Comparison of ENCODE assay signal across 9 mouse cellular contexts in the genomic region with DNA sequence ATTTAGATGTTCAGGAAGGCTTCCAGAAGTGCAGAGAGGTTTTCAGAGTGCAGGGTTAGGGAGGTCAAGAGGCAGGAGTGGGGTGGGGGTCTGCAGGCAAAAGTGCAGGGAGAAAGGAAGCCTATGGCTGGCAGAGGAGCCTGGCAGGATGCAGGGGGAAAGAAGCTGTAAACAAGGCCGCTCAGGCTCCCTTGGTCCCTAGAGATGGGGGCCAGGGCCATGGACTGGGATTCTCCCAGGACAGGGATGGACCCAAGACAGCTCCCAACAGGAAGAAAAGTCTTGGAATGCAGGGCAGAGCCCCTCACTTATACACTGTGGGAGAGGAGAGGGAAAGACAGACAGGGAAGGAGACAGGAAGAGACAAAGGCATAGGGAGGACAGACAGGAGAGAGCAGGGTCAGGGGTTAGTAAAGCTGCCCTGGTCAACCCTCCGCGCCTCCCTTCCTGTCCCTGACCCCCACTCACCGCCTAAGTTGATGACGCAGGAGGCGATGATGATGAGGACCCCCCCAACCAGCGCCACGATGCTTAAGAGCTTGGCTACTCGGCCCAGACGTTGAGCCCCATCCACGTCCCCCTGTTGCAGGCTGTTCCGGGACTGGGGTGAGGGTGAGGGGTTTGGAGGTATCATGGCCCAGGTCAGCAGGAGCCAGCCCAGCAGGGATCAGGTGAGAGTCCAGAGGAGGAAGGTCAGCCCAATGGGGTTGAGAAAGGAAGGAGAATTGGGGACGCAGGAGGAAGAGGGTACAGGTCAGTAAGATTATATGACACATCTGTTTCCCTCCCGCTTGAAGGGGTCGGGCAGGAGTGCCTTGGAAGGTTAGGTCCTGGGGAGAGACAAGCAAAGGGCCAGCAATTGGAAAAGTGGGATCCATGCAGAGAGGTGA. TPM values are rescaled to one million over a fixed set of nuclear protein-coding genes. Genes with fewer than 3 reads are reported as not detected.
DNase-seq lines count a peak whose midpoint lies in the region; ATAC-seq and TF ChIP-seq lines count a peak whose summit lies in the region.
"Had no signal": no experiment of that assay in that cellular context is flagged by ENCODE, and none has a peak within 500 bp of the region (broad histone marks: within the 10 kb centered on the region; RNA-seq: fewer than 3 reads in every experiment).

No protein-coding gene starts in this region.

- H3K27ac ChIP-seq in heart, embryonic 15.5 days, result peak overlapping the region; percentile 99; the same call in 1 of the 2 replicates
- H3K27ac ChIP-seq in cortical plate, adult 2 months (ENCODE audit: insufficient read depth, low read length), result peak overlapping the region; percentile 24; the same call in 1 of the 2 replicates
- H3K27ac ChIP-seq in forebrain, postnatal 0 days (ENCODE audit: low read depth, low read length), result 0 out of 2 replicates have a peak overlapping the region, but pooled peaks have one; percentile 35
- peak overlapping the region; percentile 67; the same call in 1 of the 2 replicates for H3K27ac ChIP-seq in midbrain, embryonic 13.5 days

- 81% methylated on average over 15 of the region's 15 CpGs for WGBS in heart, embryonic 15.5 days
- 84% methylated on average over 15 of the region's 15 CpGs for WGBS in forebrain, postnatal 0 days
- WGBS in midbrain, embryonic 13.5 days, result 88% methylated on average over 15 of the region's 15 CpGs

- TF ChIP-seq CTCF in cortical plate, adult 2 months (IDR thresholded peaks at IDR 0.05; ENCODE audit: extremely low read depth, insufficient read depth, low read length), result no peak
- TF ChIP-seq CTCF in forebrain, postnatal 0 days (IDR thresholded peaks at IDR 0.05; ENCODE audit: low read depth), result no peak

- no peak for TF ChIP-seq POLR2A in cortical plate, adult 2 months (IDR thresholded peaks at IDR 0.05; ENCODE audit: extremely low read depth, insufficient read depth, low read length)

- H3K9me3 ChIP-seq in heart, embryonic 15.5 days (replicated peaks), result no peaks in the 10 kb centered on the region
- H3K9me3 ChIP-seq in forebrain, postnatal 0 days (ENCODE audit: low read length), result no peaks in the 10 kb centered on the region
- no peaks in the 10 kb centered on the region for H3K9me3 ChIP-seq in midbrain, embryonic 13.5 days
- H3K9me3 ChIP-seq: liver, embryonic 15.5 days had no signal

- H3K36me3 ChIP-seq in heart, embryonic 15.5 days, result peaks cover 21% of the 10 kb centered on the region
- peaks cover 28% of the 10 kb centered on the region for H3K36me3 ChIP-seq in forebrain, postnatal 0 days (ENCODE audit: insufficient read depth)
- peaks cover 37% of the 10 kb centered on the region for H3K36me3 ChIP-seq in midbrain, embryonic 13.5 days

- no peak overlapping the region for H3K9ac ChIP-seq in heart, embryonic 15.5 days
- peak overlapping the region; percentile 22; the same call in 1 of the 2 replicates for H3K9ac ChIP-seq in forebrain, postnatal 0 days
- peak overlapping the region; percentile 84 for H3K9ac ChIP-seq in midbrain, embryonic 13.5 days (replicated peaks)
- H3K9ac ChIP-seq: liver, embryonic 15.5 days had no signal

- intact Hi-C loops in heart, postnatal 25 days (cut with DNase I), result no loop called here
- intact Hi-C loops in gastrocnemius, postnatal 36 days (cut with DNase I), result loop anchor here (5.0 to 10.0 kb wide), 3 partner anchors 41 to 261 kb away; partner anchors contain the start of genes Cdipt, Cdiptos and Mapk3

- no peaks in the 10 kb centered on the region for H3K27me3 ChIP-seq in heart, embryonic 15.5 days
- H3K27me3 ChIP-seq in forebrain, postnatal 0 days (ENCODE audit: insufficient read depth, low read length), result no peaks in the 10 kb centered on the region
- no peaks in the 10 kb centered on the region for H3K27me3 ChIP-seq in midbrain, embryonic 13.5 days
- H3K27me3 ChIP-seq: liver, embryonic 15.5 days had no signal

- DNase-seq in heart, postnatal 25 days (ENCODE audit: low spot score), result no peak
- no peak for DNase-seq in forebrain, postnatal 0 days
- no peak for DNase-seq in testis, postnatal 14 days (ENCODE audit: low spot score)
- DNase-seq in gastrocnemius, postnatal 36 days, result no peak

- no peak for ATAC-seq in heart, embryonic 15.5 days (replicated peaks; ENCODE audit: insufficient number of reproducible peaks, insufficient read depth, low FRiP score, low read depth)
- no peak for ATAC-seq in forebrain, postnatal 0 days
- no peak for ATAC-seq in midbrain, embryonic 13.5 days
- no peak for ATAC-seq in activated CD4-positive, CD25-positive, alpha-beta regulatory T cell, adult 4 months

- H3K4me3 ChIP-seq in heart, embryonic 15.5 days, result no peak overlapping the region
- peak overlapping the region; percentile 85 for H3K4me3 ChIP-seq in cortical plate, adult 2 months (ENCODE audit: insufficient read depth, low read length)
- H3K4me3 ChIP-seq in forebrain, postnatal 0 days (ENCODE audit: low read depth, low read length), result no peak overlapping the region
- 0 out of 2 replicates have a peak overlapping the region, but pooled peaks have one; percentile 3 for H3K4me3 ChIP-seq in midbrain, embryonic 13.5 days (replicated peaks)

- no peak overlapping the region for H3K4me2 ChIP-seq in heart, embryonic 15.5 days
- H3K4me2 ChIP-seq in forebrain, postnatal 0 days (ENCODE audit: low read depth), result peak overlapping the region; percentile 88; the same call in 1 of the 2 replicates
- H3K4me2 ChIP-seq in midbrain, embryonic 13.5 days (replicated peaks), result peak overlapping the region; percentile 85
- H3K4me2 ChIP-seq: liver, embryonic 15.5 days had no signal

- H3K4me1 ChIP-seq in heart, embryonic 15.5 days (replicated peaks), result peaks cover 76% of the 10 kb centered on the region
- H3K4me1 ChIP-seq in cortical plate, adult 2 months (ENCODE audit: control insufficient read depth, insufficient read depth, low read length), result peaks cover 3% of the 10 kb centered on the region
- H3K4me1 ChIP-seq in forebrain, postnatal 0 days (ENCODE audit: insufficient read depth), result peaks cover 45% of the 10 kb centered on the region
- peaks cover 86% of the 10 kb centered on the region for H3K4me1 ChIP-seq in midbrain, embryonic 13.5 days (replicated peaks)

RNA-seq across cellular contexts. Expression of gene Pagr1a, which starts 1.5 kb away (rescaled TPM):
- 59.7 and 73.1 TPM in 2 replicates for polyA plus RNA-seq in heart, embryonic 15.5 days (2015; fragmentation: Nextera tagmentation; extraction: Ambion mirVana)
- 10 to 100 TPM; 12.5 to 12.9 TPM for total RNA-seq in heart, postnatal 25 days (2021)
- 41.1 and 50.4 TPM in 2 replicates for polyA plus RNA-seq in cortical plate, adult 2 months (2012; rRNA removed)
- total RNA-seq in forebrain, postnatal 0 days (2014; rRNA removed), result 19.2 and 21.9 TPM in 2 replicates
- 18.1 and 31.6 TPM in 2 replicates for polyA plus RNA-seq in forebrain, postnatal 0 days (2015; fragmentation: Nextera tagmentation; extraction: Ambion mirVana)
- 39.8 and 40.8 TPM in 2 replicates for polyA plus RNA-seq in midbrain, embryonic 13.5 days (2015; fragmentation: Nextera tagmentation; extraction: Ambion mirVana)
- polyA plus RNA-seq in activated CD4-positive, CD25-positive, alpha-beta regulatory T cell, adult 4 months (2017; shearing (Covaris generic)), result 10 to 100 TPM; 39.6 to 56.7 TPM
- total RNA-seq in gastrocnemius, postnatal 36 days (2021), result 10 to 100 TPM in 1 of 2 experiments, 1 to 10 TPM in 1; 6.1 to 11.4 TPM

RNA-seq across cellular contexts. Expression of gene Gm42742, which starts 2.2 kb away (rescaled TPM):
- 15.7 and 16.6 TPM in 2 replicates for polyA plus RNA-seq in heart, embryonic 15.5 days (2015; fragmentation: Nextera tagmentation; extraction: Ambion mirVana)
- 10 to 100 TPM; 21.5 to 22.6 TPM for total RNA-seq in heart, postnatal 25 days (2021)
- polyA plus RNA-seq in cortical plate, adult 2 months (2012; rRNA removed), result 97.1 and 109 TPM in 2 replicates
- 49.1 and 53.6 TPM in 2 replicates for total RNA-seq in forebrain, postnatal 0 days (2014; rRNA removed)
- 36.7 and 42.2 TPM in 2 replicates for polyA plus RNA-seq in forebrain, postnatal 0 days (2015; fragmentation: Nextera tagmentation; extraction: Ambion mirVana)
- polyA plus RNA-seq in midbrain, embryonic 13.5 days (2015; fragmentation: Nextera tagmentation; extraction: Ambion mirVana), result 72.0 and 73.9 TPM in 2 replicates
- 10 to 100 TPM; 26.4 to 31.8 TPM for polyA plus RNA-seq in activated CD4-positive, CD25-positive, alpha-beta regulatory T cell, adult 4 months (2017; shearing (Covaris generic))
- total RNA-seq in gastrocnemius, postnatal 36 days (2021), result 10 to 100 TPM; 12.9 to 16.6 TPM

RNA-seq across cellular contexts. Expression of gene Prrt2, which starts 2.4 kb away (rescaled TPM):
- polyA plus RNA-seq in heart, embryonic 15.5 days (2015; fragmentation: Nextera tagmentation; extraction: Ambion mirVana), result 1.9 and 4.1 TPM in 2 replicates
- total RNA-seq in heart, postnatal 25 days (2021), result 1 to 10 TPM in 1 of 2 experiments, under 1 TPM in 1; 0.60 to 1.2 TPM
- polyA plus RNA-seq in cortical plate, adult 2 months (2012; rRNA removed), result 371 and 405 TPM in 2 replicates
- total RNA-seq in forebrain, postnatal 0 days (2014; rRNA removed), result 68.2 and 77.8 TPM in 2 replicates
- 84.1 and 84.3 TPM in 2 replicates for polyA plus RNA-seq in forebrain, postnatal 0 days (2015; fragmentation: Nextera tagmentation; extraction: Ambion mirVana)
- polyA plus RNA-seq in midbrain, embryonic 13.5 days (2015; fragmentation: Nextera tagmentation; extraction: Ambion mirVana), result 10.8 and 11.9 TPM in 2 replicates
- polyA plus RNA-seq in activated CD4-positive, CD25-positive, alpha-beta regulatory T cell, adult 4 months (2017; shearing (Covaris generic)), result 1 to 10 TPM in 1 of 2 experiments, not detected in 1; 2.1 TPM
- under 1 TPM; 0.20 to 0.92 TPM for total RNA-seq in gastrocnemius, postnatal 36 days (2021)

RNA-seq across cellular contexts. Expression of gene Pagr1b, which starts 2.4 kb away (rescaled TPM):
- polyA plus RNA-seq in heart, embryonic 15.5 days (2015; fragmentation: Nextera tagmentation; extraction: Ambion mirVana), result 0.74 TPM in 1 of 2 replicates, not detected in the other
- 1 to 10 TPM in 1 of 2 experiments, not detected in 1; 1.7 TPM for total RNA-seq in heart, postnatal 25 days (2021)
- polyA plus RNA-seq in cortical plate, adult 2 months (2012; rRNA removed), result 1.8 and 2.2 TPM in 2 replicates
- total RNA-seq in forebrain, postnatal 0 days (2014; rRNA removed), result 3.8 TPM in 1 of 2 replicates, not detected in the other
- polyA plus RNA-seq in forebrain, postnatal 0 days (2015; fragmentation: Nextera tagmentation; extraction: Ambion mirVana), result 1.0 TPM in 1 of 2 replicates, not detected in the other
- 0.30 TPM in 1 of 2 replicates, not detected in the other for polyA plus RNA-seq in midbrain, embryonic 13.5 days (2015; fragmentation: Nextera tagmentation; extraction: Ambion mirVana)
- not detected for polyA plus RNA-seq in activated CD4-positive, CD25-positive, alpha-beta regulatory T cell, adult 4 months (2017; shearing (Covaris generic))
- not detected for total RNA-seq in gastrocnemius, postnatal 36 days (2021)
- polyA plus RNA-seq: liver, embryonic 15.5 days had no signal

RNA-seq across cellular contexts. Expression of gene Mvp, which starts 4.2 kb away (rescaled TPM):
- 14.5 and 18.1 TPM in 2 replicates for polyA plus RNA-seq in heart, embryonic 15.5 days (2015; fragmentation: Nextera tagmentation; extraction: Ambion mirVana)
- total RNA-seq in heart, postnatal 25 days (2021), result 10 to 100 TPM; 44.9 to 47.3 TPM
- 8.0 and 8.2 TPM in 2 replicates for polyA plus RNA-seq in cortical plate, adult 2 months (2012; rRNA removed)
- 4.8 and 6.9 TPM in 2 replicates for total RNA-seq in forebrain, postnatal 0 days (2014; rRNA removed)
- 3.3 and 3.4 TPM in 2 replicates for polyA plus RNA-seq in forebrain, postnatal 0 days (2015; fragmentation: Nextera tagmentation; extraction: Ambion mirVana)
- polyA plus RNA-seq in midbrain, embryonic 13.5 days (2015; fragmentation: Nextera tagmentation; extraction: Ambion mirVana), result 3.0 and 3.7 TPM in 2 replicates
- 10 to 100 TPM; 12.5 to 18.3 TPM for polyA plus RNA-seq in activated CD4-positive, CD25-positive, alpha-beta regulatory T cell, adult 4 months (2017; shearing (Covaris generic))
- 10 to 100 TPM; 20.3 to 25.7 TPM for total RNA-seq in gastrocnemius, postnatal 36 days (2021)

Comparison
In these comparisons a context has a peak if more than half of its experiments do, and no peak if none do; other contexts are left out.
1. H3K27ac ChIP-seq: peak in every context shown above with its lines; median percentile 99 in heart, embryonic 15.5 days; 67 in midbrain, embryonic 13.5 days; 35 in forebrain, postnatal 0 days; 24 in cortical plate, adult 2 months.
2. H3K4me3 ChIP-seq: peak in cortical plate, adult 2 months (single experiment) and midbrain, embryonic 13.5 days (single experiment); none in heart, embryonic 15.5 days (single experiment) and forebrain, postnatal 0 days (single experiment).